Mouse (Mus musculus): Measurements from ENCODE around the gene Catsper1. TPM values are rescaled to one million over a fixed set of nuclear protein-coding genes. Genes with fewer than 3 reads are reported as not detected.
"Not testable (repeated sequence)": the region's sequence is repeated elsewhere in the genome, so short reads cannot be mapped to it uniquely, and the experiment has no call there.

Gene Catsper1
- polyA plus RNA-seq, 1 experiment = not detected

- Histone ChIP-seq H3K27me3 (ENCODE audit: control insufficient read depth, insufficient read depth, low read length) (no peaks in the 10 kb centered on the region), H3K4me1 (ENCODE audit: control insufficient read depth, insufficient read depth, insufficient read length) (no peaks in the 10 kb centered on the region), H3K4me3 (ENCODE audit: extremely low read depth, insufficient read depth, insufficient read length) (no peak overlapping the region), H3K27ac (ENCODE audit: insufficient read depth, low read length) (no peak overlapping the region), H3K36me3 (ENCODE audit: control insufficient read depth, insufficient read depth, low read length) (no peaks in the 10 kb centered on the region)
- 93% methylated on average over 5 of the region's 5 CpGs for WGBS
- DNase-seq (ENCODE audit: low read depth in 1 of 2, low spot score in 2 of 2) = no peak
- TF ChIP-seq POLR2A (IDR thresholded peaks at IDR 0.05; ENCODE audit: low read depth, low read length) = no peak
- no peak for TF ChIP-seq CTCF (IDR thresholded peaks at IDR 0.05; ENCODE audit: extremely low read depth, insufficient read depth, insufficient read length, insufficient replicate concordance)
Observed at GRCm38 (mm10) chr19:5334741-5335140, 800 bp upstream of the Catsper1 start.

GRCm38 (mm10) chr19:5337975-5338374 is 2.4 kb downstream of the Catsper1 start:
- H3K27ac ChIP-seq (ENCODE audit: insufficient read depth, low read length) = no peak overlapping the region
- peak; percentile 47 to 70 for DNase-seq (ENCODE audit: low read depth in 1 of 2, low spot score in 2 of 2)
- H3K36me3 ChIP-seq (ENCODE audit: control insufficient read depth, insufficient read depth, low read length) = no peaks in the 10 kb centered on the region
- TF ChIP-seq POLR2A (IDR thresholded peaks at IDR 0.05; ENCODE audit: low read depth, low read length) (no peak), CTCF (IDR thresholded peaks at IDR 0.05; ENCODE audit: extremely low read depth, insufficient read depth, insufficient read length, insufficient replicate concordance) (peak; percentile 66; the same call in 1 of the 2 replicates)
- no peak overlapping the region for H3K4me3 ChIP-seq (ENCODE audit: extremely low read depth, insufficient read depth, insufficient read length)
- WGBS = 18% methylated on average over 5 of the region's 5 CpGs
- H3K27me3 ChIP-seq (ENCODE audit: control insufficient read depth, insufficient read depth, low read length) = no peaks in the 10 kb centered on the region
- no peaks in the 10 kb centered on the region for H3K4me1 ChIP-seq (ENCODE audit: control insufficient read depth, insufficient read depth, insufficient read length)

GRCm38 (mm10) chr19:5341360-5341759 is 5.8 kb downstream of the Catsper1 start:
- DNase-seq (ENCODE audit: low read depth in 1 of 2, low spot score in 2 of 2) = no peak
- WGBS = 88% methylated on average over 7 of the region's 7 CpGs
- H3K4me3 ChIP-seq (ENCODE audit: extremely low read depth, insufficient read depth, insufficient read length) = no peak overlapping the region
- H3K27ac ChIP-seq (ENCODE audit: insufficient read depth, low read length) = no peak overlapping the region
- TF ChIP-seq POLR2A (IDR thresholded peaks at IDR 0.05; ENCODE audit: low read depth, low read length) (no peak), CTCF (IDR thresholded peaks at IDR 0.05; ENCODE audit: extremely low read depth, insufficient read depth, insufficient read length, insufficient replicate concordance) (no peak)
- H3K27me3 ChIP-seq (ENCODE audit: control insufficient read depth, insufficient read depth, low read length) = no peaks in the 10 kb centered on the region
- no peaks in the 10 kb centered on the region for H3K36me3 ChIP-seq (ENCODE audit: control insufficient read depth, insufficient read depth, low read length)
- no peaks in the 10 kb centered on the region for H3K4me1 ChIP-seq (ENCODE audit: control insufficient read depth, insufficient read depth, insufficient read length)

- no peaks in the 10 kb centered on the region for H3K27me3 ChIP-seq (ENCODE audit: control insufficient read depth, insufficient read depth, low read length)
- no peaks in the 10 kb centered on the region for H3K36me3 ChIP-seq (ENCODE audit: control insufficient read depth, insufficient read depth, low read length)
- no peak overlapping the region for H3K27ac ChIP-seq (ENCODE audit: insufficient read depth, low read length)
- H3K4me1 ChIP-seq (ENCODE audit: control insufficient read depth, insufficient read depth, insufficient read length) = peaks cover 2% of the 10 kb centered on the region
- H3K4me3 ChIP-seq (ENCODE audit: extremely low read depth, insufficient read depth, insufficient read length) = no peak overlapping the region
- TF ChIP-seq CTCF (IDR thresholded peaks at IDR 0.05; ENCODE audit: extremely low read depth, insufficient read depth, insufficient read length, insufficient replicate concordance) = no peak
- no peak for TF ChIP-seq POLR2A (IDR thresholded peaks at IDR 0.05; ENCODE audit: low read depth, low read length)
- WGBS = 78% methylated on average over 6 of the region's 6 CpGs
- DNase-seq (ENCODE audit: low read depth in 1 of 2, low spot score in 2 of 2) = no peak
Observed at GRCm38 (mm10) chr19:5345297-5346131, 10.0 kb downstream of the Catsper1 start.

- no peak overlapping the region for H3K4me3 ChIP-seq (ENCODE audit: extremely low read depth, insufficient read depth, insufficient read length)
- no peak for DNase-seq (ENCODE audit: low read depth in 1 of 2, low spot score in 2 of 2)
- TF ChIP-seq CTCF (IDR thresholded peaks at IDR 0.05; ENCODE audit: extremely low read depth, insufficient read depth, insufficient read length, insufficient replicate concordance) = no peak
- no peak for TF ChIP-seq POLR2A (IDR thresholded peaks at IDR 0.05; ENCODE audit: low read depth, low read length)
- no peaks in the 10 kb centered on the region for H3K36me3 ChIP-seq (ENCODE audit: control insufficient read depth, insufficient read depth, low read length)
- no peaks in the 10 kb centered on the region for H3K27me3 ChIP-seq (ENCODE audit: control insufficient read depth, insufficient read depth, low read length)
- WGBS = 82% methylated on average over 6 of the region's 6 CpGs
- H3K27ac ChIP-seq (ENCODE audit: insufficient read depth, low read length) = no peak overlapping the region
- H3K4me1 ChIP-seq (ENCODE audit: control insufficient read depth, insufficient read depth, insufficient read length) = peaks cover 2% of the 10 kb centered on the region
Observed at GRCm38 (mm10) chr19:5348064-5348463, 12.5 kb downstream of the Catsper1 start.

GRCm38 (mm10) chr19:5348526-5349501 is 13.3 kb downstream of the Catsper1 start:
- 7% methylated on average over 34 of the region's 34 CpGs for WGBS
- DNase-seq (ENCODE audit: low read depth in 1 of 2, low spot score in 2 of 2) = peak in 1 of 2 experiments; percentile 21
- no peaks in the 10 kb centered on the region for H3K27me3 ChIP-seq (ENCODE audit: control insufficient read depth, insufficient read depth, low read length)
- peaks cover 2% of the 10 kb centered on the region for H3K4me1 ChIP-seq (ENCODE audit: control insufficient read depth, insufficient read depth, insufficient read length)
- peak overlapping the region; percentile 39; the same call in 1 of the 2 replicates for H3K4me3 ChIP-seq (ENCODE audit: extremely low read depth, insufficient read depth, insufficient read length)
- TF ChIP-seq CTCF (IDR thresholded peaks at IDR 0.05; ENCODE audit: extremely low read depth, insufficient read depth, insufficient read length, insufficient replicate concordance) (no peak), POLR2A (IDR thresholded peaks at IDR 0.05; ENCODE audit: low read depth, low read length) (no peak)
- H3K36me3 ChIP-seq (ENCODE audit: control insufficient read depth, insufficient read depth, low read length) = no peaks in the 10 kb centered on the region
- H3K27ac ChIP-seq (ENCODE audit: insufficient read depth, low read length) = no peak overlapping the region

GRCm38 (mm10) chr19:5349502-5349873 is 13.9 kb downstream of the Catsper1 start, which contains the start of gene Cst6:
Cst6 (minus strand) TSS chr19:5349574.
- H3K27me3 ChIP-seq (ENCODE audit: control insufficient read depth, insufficient read depth, low read length); H3K27ac ChIP-seq (ENCODE audit: insufficient read depth, low read length): not testable (repeated sequence)
- 72% methylated on average over 6 of the region's 6 CpGs for WGBS

More at GRCm38 (mm10) chr19:5349502-5349873, 13.9 kb downstream of the Catsper1 start, which contains the start of gene Cst6:
- not testable (repeated sequence) for H3K36me3 ChIP-seq (ENCODE audit: control insufficient read depth, insufficient read depth, low read length); DNase-seq (ENCODE audit: low read depth in 1 of 2, low spot score in 2 of 2); H3K4me1 ChIP-seq (ENCODE audit: control insufficient read depth, insufficient read depth, insufficient read length)
- H3K4me3 ChIP-seq (ENCODE audit: extremely low read depth, insufficient read depth, insufficient read length) = peak within 1 kb of the TSS; percentile 39; the same call in 1 of the 2 replicates
